Mouse (Mus musculus) Muller cell, postnatal 12 days (primary cell): ENCODE results near the gene Hadhb.
"Not testable (repeated sequence)": the region's sequence is repeated elsewhere in the genome, so short reads cannot be mapped to it uniquely, and the experiment has no call there.

Source experiments
- DNase-seq: peaks from one replicate; pipeline ENCODE4 v3.0.0-alpha.2; 2015; ENCODE audit errors: inconsistent ontology term

The Hadhb gene

DNA sequence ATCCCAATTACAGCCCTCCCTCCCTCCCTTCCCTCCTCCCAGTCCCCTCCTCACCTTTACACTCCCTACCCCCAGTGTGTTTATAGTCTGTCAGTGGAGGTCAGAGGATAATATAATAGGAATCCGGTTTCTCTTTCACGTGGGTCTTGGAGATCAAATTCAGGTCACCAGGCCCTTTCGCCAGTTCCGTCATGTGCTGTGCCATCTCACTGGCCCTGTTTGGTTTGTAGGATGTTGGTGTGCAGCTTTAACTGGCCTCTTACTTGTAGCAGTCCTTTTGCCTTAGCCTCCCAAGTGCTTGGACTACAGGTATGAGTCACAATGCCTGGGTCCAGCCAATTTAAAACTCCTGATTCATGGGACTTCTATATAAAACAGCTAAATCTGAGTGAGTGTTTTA is 20.8 kb downstream of the Hadhb start:
- no peak for DNase-seq

DNA sequence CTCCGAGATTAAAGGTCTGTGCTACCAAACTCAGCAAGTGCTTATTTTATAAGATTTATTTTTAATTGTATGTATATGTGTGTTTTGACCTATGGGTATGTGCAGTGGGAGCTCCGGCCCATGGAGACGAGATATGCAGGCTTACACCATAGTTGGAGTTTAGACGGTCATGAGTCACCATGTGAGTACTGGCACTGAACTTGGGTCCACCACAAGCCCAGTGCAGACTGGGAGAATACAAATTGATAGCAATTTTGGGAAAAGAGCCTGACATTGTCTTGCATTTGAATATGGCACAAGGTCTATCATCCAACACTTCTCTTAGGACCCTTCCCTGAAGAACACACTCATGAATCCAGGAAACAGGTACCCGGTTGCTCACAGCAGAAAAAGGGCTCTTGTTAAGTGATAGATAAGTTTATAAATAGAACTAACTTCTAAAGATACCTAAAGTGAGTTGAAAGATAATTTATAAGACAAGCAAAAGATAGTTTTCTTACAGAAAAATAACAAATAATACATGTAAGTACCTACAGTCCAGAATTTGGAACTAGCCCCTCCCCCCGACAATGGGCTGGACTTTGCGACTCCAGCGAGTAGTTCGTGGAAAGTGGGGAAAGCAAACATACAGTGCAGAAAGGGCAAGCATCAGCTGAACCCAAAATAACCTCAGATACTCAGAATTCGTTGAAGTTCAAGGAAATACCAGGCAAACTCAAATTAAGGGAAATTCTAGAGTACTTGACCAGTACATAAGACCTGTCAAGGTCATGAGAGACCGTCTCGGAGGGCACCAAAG is 32.8 kb downstream of the Hadhb start:
- no peak for DNase-seq

DNA sequence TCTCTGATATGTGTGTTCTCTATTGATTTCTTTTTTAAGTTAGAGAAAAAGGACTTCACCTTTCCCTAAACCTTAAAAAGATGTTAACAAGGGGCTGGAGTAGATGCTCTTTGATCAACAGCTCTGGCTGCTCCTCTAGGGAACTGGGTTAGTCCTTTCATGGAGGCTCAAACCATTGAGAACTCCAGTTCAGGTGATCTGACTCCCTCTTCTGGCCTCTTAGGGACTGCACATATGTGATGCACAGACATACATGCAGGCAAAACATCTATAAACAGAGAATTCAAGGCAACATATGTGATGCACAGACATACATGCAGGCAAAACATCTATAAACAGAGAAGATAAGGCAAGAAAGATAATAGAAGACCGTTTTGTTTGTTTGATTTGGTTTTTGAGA is 37.4 kb downstream of the Hadhb start:
- DNase-seq, result no peak

DNA sequence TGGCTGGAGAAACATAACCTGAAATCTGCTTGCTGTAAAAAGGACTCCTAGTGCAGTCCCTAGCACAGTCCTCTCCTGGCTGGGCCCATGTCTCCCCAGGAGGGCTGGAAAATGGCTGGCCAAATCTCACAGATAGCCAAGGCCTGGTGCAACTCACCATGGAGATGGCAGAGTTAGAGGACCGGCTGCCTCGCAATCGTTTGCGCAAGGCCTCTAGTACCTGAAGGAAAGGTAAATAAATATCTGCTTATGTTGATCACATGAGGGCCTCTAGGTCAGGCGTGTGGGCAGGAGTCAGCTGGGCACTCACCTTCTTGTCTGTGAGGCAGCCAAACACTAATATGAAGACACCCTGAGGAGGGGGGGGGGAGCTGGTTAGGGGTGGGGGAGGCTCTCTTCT is 40.3 kb downstream of the Hadhb start:
- no peak for DNase-seq

DNA sequence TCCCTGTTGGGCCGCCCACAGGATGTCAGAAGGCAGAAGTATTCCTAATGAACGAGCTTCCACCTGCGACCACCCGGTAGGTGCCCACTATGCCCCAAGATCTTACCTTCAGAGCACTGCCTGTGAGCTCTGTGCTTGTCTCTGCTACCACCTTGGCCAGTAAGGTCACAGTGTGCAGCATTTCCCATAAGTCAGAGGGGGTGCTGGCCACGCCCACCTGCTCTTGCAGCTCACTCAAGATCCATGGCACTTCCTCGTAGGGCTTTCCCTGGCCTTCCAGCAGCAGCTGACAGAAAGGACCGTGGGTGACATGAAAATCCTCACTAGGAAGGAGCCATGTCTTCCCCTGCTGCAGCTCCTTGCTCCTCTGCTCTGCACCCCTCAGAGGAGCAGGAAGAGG is 43.2 kb downstream of the Hadhb start:
- DNase-seq, result no peak

DNA sequence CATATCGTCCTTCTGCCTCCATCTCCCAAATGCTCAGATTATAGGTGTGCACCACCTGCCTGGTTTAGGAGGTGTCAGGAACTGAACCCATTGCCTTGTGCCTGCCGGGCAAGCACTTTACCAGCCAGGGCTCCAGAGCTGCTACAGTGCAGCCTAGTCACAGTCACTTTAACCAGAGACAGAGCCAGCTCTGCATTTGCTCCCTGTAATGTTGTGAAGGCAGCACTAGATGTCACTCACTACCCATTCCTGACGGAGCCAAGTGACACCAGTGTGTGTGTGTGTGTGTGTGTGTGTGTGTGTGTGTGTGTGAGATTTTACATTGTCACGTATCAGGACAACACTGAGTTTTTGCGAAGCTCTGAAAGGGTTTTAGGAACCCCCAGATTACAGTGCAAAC is 46.5 kb downstream of the Hadhb start:
- DNase-seq, result peak; percentile 65

DNA sequence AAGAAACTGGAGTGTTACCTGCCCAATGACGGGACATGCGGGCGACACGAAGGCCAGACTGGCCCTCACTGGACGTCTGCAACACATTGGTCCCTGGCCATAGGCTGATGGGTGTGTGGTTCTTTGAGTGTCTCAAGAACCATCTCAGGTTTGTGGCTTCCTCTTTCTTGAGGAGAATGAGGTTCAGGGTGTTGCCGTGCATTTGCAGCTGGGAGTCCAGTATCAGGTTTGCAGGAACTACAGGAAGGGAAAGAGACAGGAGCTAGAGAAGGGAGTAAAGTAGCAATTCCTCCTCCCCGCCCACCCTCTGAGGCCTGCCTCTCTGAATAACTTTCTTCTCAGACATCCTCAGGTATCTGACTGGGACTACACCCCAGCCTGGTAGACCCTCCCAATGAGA is 47.2 kb downstream of the Hadhb start:
- DNase-seq, result no peak

DNA sequence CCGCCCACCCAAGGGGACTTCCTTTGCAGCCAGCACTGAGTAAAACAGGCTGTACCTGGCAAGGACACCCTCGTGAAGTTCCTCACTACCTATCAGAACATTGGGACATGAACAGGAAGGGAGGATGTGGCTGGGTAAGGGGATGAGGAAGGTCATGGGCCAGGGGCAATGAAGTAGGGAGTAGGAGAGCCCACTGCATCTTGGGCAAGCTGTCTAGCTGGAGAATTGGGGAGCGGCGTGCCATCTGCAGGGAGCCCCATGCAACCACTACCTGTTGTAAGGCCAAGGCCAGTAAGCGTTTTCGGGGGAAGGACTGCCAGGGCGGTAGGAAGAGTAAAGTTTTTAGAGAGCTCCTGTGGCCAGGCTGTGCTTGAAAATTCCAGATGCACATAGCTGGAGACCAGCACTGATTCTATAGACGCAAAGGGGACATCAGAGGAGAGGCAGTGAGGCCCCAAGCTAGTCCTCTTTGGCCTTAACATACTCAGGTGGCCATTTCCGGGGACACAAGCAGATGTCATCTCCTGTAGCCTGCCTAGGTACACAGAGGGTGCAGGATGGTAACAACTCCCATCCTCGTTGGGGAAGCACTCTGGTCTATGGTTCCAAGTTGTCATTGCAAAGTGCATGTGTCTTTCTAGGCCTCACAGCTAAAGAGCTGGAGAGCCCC is 48.3 kb downstream of the Hadhb start:
- no peak for DNase-seq

DNA sequence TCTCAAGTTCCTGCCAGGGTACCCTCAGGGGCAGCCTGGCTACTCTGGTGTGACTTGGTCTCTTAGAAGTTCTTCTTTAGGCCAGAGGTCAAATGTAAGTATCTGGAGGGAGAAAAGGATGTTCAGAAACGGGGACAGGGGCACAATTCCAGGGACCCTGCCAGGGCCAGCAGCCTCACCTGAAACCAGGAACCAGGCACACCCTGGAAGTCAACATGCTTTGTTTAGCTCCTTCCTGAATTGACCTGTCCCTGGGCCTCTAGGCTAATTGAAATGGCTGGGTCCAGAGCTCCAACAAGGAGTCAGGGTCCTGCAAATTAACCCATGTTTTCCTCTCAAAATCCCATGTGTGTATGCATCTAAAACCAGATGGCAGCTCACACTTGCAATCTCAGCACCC is 49.4 kb downstream of the Hadhb start:
- no peak for DNase-seq

DNA sequence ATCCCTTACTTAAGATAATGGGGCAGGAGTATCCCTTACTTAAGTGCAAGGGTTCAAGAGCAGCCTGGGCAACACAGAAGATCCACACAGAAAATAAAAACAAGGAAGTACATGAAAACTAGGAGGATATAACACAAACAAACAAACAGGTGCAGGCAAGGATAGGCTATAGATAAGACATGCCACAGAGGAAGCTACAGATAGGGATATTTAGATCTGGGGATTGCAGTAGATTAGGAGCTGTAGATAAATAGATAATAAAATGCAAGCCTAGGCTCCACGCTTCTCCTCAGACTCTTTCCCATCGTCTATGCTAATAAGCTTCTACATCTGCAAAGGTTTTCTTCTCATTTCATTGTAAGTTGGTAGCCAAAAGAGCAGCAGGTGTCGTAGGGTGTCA is 50.0 kb downstream of the Hadhb start:
- DNase-seq, result no peak

DNA sequence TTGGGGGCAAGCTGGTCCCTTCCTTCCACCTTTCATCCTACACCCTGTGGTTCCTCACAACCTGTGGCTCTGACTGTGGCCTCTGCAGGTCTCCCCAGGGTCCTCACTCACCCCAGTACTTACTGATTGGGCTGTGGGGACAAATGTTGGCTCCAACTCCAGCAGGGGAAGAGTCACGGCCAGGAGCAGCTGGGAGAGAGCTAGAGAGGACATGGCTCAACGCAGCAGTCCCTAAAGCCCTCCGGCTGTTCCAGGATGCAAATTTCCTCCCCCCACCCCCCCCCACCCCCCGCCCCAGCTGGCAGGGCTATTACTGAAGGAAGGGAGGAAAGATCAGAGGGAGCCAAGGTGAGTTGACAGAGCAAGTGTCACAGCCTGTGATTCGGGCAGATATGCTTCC is 50.4 kb downstream of the Hadhb start, which contains the start of gene Adgrf3:
Adgrf3 (minus strand) TSS at position 230 of the 400 bp plus-strand sequence.
- DNase-seq, result no peak

DNA sequence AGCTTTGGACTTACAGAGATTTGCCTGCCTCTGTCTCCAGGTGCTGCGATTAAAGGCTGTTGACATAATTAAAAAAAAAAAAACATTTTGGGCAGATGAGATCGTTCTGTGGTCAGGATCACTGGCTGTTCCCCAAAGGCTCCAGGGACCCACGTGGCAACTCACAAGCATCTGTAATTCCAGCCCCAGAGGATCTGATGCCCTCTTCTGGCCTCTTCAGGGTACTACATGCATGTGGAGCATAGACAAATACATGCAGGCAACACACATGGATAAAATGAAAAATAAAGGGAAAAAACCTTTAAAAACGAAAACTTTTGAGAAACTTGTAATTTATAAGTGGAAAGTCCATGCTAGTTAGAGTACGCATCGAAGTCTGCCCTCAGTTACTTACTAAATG is 52.2 kb downstream of the Hadhb start:
- DNase-seq, result no peak

DNA sequence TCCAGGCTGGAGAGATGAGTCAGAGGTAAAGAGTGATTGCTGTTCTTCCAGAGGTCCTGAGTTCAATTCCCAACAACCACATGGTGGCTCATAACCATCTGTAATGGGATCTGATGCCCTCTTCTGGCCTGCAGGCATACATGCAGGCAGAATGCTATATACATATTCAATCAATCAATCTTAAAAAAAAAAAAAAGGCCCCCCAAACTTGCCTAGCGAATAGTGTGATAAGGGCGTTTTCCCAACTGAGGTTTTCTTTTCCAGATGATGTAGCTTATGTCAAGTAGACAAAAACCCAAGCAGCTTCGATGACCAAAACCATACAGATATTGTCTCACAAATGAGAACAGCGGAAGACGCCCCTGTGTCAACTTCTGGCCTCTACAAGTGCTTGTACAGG is 55.7 kb downstream of the Hadhb start:
- DNase-seq, result not testable (repeated sequence)

DNA sequence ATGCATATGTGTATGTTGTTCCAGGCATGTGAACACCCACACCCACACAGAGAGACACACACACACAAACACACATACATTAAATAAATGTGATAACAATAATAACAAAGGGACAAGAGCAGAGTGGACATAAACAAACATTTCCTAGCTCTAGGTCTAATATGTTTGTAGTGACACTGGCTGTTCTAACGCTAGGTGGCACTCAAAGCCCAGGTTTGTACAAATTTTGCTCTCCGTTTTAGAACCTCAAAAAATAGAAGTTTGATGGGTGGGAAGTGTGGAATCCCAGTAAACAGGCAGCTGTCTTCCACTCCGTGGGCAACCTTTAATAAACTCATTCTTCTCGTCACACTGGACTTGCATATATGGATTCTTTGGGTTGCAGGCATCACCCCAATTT is 59.8 kb downstream of the Hadhb start:
- DNase-seq, result peak; percentile 9

DNA sequence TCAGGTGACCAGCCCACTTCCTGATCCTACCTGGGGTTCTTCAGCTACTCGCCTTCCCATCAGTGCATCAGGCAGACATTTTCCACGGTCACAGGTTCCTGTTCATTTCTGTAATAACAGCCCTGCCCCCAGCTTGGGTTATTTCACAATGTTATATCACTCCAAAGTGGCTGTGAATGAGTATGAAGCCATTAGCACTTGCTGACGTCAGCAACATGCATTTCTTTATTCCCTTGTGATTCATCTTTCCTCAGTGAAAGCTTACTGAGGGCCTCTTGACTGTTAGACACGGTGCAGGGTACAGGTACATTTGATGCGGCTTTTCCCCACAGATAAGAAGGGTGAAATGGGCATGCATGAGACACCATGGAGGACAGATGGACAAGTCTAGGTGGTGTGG is 60.9 kb downstream of the Hadhb start:
- no peak for DNase-seq

DNA sequence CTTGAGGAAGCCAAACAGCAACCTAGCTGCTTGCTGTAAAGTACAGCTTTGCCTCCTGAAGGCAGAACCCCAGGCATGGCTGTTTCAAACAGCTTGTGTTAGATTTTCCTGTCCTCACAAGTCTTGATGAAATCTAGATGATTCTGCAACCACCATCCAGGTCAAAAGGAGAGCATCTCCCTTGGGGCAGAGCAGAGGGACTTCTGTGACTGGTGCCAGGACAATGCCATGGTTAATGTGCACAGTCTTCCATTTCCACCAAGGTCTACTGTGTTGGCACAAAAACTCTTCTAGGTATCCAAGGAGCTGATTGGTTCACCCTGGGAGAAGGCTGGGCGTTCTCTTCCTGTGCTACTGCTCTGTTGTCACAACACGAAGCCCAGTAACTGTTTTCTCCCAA is 64.7 kb downstream of the Hadhb start:
- DNase-seq, result no peak

DNA sequence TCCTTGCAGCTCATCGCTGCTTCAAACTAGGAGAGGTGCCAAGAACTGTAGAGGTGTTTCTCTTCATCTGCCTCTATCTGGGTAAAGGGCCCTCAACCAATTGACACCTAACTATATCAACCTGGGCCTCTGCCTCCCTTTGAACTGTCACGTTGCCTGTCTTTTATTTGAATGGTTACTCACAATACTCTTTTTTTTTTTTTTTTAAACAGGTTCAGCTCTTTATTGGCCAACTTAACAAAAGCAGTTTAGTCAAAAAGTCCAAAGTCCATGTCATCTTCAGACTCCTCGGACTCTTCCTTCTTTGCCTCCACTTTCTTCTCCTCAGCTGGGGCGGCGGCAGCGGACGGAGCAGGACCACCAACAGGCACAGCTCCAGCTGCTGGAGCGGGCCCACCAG is 65.6 kb downstream of the Hadhb start:
- DNase-seq, result no peak

DNA sequence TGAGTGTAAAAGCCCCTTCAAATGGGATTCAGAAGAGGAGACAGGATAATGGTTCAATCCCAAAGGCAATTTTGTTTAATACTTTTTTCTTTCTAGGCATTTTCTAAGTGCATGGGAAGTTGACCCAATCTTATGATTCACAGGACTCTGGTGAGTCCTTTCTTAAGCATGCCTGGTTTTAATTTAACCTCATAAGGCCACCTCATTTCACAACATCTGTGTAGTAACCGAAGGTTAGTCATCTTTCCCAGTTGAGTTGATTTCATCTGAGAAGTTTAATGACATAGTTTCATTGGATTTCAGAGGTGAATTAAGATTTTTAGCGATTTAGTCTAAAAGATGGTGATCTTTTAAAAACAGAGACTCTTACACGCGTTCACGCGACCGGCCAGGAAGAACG is 67.6 kb downstream of the Hadhb start:
- no peak for DNase-seq

DNA sequence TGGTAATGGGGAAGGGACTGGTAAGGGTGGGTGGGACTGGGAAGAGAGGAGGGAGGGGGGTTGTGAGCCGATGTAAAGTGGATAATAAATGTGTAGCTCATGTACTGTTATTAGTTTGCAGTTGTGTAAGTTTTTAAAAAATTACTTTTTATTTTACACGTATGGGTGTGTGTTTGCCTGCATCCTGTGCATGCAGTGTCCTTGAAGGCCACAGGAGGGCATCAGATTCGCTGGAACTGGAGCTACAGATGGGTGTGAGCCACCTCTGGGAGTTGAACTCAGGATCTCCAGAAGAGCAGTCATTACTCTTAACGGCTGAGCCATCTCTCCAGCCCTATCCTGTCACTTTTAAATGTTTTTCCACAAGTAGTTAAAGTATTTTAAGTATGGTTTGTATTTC is 75.9 kb downstream of the Hadhb start:
- DNase-seq, result no peak

DNA sequence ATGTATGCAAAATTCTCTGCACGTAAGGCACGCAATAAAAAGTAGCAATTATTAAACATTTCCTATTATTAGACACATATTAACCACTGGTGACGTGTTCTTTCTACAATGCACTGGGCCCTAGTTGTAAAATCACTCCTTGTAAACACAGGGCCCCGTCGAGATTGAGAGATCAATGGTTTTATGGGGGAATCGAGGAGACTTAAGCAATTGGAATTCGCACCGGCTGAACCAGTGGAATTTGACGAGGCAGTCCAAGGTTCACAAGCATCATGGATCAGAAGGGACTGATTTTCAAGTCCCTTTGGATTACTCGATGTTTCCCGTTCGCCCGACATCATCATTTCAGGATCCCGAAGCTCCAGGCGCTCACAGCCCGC is 76.8 kb downstream of the Hadhb start:
- no peak for DNase-seq

DNA sequence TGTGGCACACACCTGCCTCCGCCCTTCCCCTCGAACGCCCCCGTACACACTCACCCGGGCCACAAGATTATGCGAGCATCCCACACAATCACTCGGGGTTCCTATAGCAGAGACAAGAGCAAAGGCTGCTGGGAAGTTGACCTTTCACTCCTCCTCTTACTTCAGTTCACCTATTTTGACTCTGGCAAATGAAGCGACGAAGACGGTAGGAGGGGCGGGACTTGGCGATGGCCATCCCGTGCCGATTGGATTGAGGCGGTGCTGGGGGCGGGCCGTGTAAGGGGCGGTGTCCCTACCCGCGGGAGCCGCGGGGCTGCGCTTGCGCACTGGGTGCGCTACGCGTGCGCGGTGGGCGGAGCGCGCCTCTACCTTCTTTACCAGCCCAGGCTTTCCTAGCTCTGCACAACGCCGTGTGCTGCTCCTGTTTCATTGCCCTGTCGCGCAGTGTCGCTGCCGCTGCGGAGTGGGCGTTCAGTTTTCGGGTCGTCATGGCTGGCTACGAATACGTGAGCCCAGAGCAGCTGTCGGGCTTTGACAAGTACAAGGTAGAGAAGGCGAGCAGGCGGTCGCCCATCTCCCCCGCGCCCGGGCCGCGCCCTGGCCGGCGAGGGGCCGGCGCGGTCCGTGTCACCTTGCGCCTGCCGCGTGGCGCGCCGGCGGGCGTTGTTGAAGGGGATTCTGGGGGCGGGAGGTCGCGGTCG is 77.4 kb downstream of the Hadhb start, which contains the start of gene Selenoi:
Selenoi (plus strand) TSS at position 311 of the 701 bp plus-strand sequence.
- peak; percentile 99 for DNase-seq

DNA sequence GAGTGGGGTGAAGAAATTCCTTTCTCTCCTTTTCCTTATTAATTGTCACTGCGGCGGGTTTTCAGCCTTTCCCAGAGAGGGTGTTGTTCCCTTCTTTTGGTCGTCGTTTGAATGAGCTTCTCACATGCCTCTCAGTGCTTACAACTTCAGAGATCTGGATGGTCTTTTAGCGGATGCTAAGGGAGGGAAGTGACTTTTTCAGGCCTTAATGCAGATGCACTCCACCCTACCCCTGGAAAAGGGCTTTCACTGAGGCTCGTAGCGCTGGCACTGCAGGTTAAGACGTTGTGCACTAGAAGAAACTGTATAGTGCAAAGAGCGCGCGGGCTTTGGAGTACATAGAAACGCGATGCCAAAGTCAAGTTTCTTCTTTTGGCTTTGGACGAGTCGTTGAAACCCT is 78.0 kb downstream of the Hadhb start:
- peak; percentile 53 for DNase-seq

DNA sequence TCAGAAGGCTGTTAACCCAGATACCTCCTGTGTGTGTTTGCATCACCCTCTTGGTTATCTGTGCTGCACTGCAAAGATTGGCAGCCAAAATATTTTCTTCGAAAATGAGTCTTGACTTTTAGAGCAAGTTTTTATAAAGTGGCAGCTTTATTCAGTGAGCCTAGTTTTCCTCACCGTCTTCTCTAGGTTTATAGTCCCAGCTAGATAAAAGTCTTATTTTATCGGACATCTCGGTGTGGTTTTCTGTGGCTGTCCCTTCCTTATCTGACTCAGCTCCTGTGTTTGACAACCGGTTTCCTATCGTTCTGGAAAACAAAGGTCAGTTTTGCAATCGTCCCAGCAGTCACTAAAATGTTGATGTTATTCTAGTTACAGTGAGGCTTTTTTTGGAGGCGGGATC is 78.9 kb downstream of the Hadhb start:
- no peak for DNase-seq
